Mouse (Mus musculus) brain, embryonic 14.5 days (tissue): ENCODE results near the gene Taf8.

Experiments used
- CTCF ChIP-seq: fragments of 200-500 bp; IDR thresholded peaks from 2 replicates; pipeline ENCODE4 v1.5.1; 2012; ENCODE audit warnings: inconsistent platforms, mild to moderate bottlenecking, moderate library complexity, borderline replicate concordance; ENCODE audit not compliant: insufficient read depth, insufficient read length; ENCODE audit errors: extremely low read depth
- POLR2A ChIP-seq: fragments of 200-500 bp; IDR thresholded peaks from 2 replicates; pipeline ENCODE4 v1.6.1; 2012; ENCODE audit warnings: mild to moderate bottlenecking, inconsistent platforms, borderline replicate concordance; ENCODE audit not compliant: poor library complexity, insufficient read depth, insufficient read length, severe bottlenecking; ENCODE audit errors: extremely low read depth

GRCm38 (mm10) chr17:47518205-47518604 is 16.1 kb upstream of the Taf8 start:
- TF ChIP-seq POLR2A (no peak), CTCF (no peak)
